Comparison of ENCODE assay signal across 9 mouse cellular contexts in the genomic region with DNA sequence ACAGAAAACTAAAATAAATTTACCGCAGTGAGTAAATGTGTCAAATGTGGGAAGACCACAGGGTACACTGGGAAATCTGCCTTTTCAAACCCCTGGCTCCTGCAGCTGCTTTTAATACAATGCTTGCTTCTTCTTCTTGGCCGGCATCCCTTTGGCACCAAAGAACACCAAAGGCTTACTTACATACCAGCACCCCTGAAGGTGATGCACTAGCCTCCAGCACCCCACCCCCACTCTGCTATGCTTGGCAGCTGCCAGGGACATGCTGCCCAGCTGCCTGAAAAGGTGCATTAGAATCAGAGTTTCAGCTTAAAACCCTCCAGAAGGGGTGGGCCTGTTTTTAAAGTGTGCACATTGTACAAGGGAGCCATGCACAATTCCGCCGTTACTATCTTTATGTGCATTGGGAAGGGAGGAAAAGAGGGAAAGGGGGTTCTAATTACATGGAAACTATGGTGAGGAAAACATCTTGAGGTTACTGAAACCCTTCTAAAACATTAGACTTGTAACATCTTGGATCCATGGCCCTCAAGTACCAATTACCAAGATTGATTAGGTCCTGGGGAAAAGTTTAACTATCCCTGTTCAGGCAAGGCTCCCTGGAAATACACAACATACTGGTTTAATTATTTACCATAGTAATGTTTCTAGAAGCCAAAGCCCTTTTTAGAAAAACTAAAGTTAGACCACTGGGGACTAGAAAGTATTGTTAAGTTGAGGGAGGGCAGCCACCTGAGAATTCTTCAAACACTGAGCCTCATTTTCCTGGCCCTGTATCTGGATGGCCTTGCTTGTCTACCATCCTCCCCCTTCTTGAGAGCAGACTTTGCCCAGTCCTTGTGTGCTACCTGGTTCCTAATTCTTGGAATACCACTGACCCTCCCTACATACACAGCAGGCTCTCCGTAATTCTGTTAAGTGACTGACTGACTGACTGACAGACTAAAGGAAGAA. TPM values are rescaled to one million over a fixed set of nuclear protein-coding genes. Genes with fewer than 3 reads are reported as not detected.
DNase-seq lines count a peak whose midpoint lies in the region; ATAC-seq and TF ChIP-seq lines count a peak whose summit lies in the region.
"Had no signal": no experiment of that assay in that cellular context is flagged by ENCODE, and none has a peak within 500 bp of the region (broad histone marks: within the 10 kb centered on the region; RNA-seq: fewer than 3 reads in every experiment).

No protein-coding gene starts in this region.

- intact Hi-C loops in gastrocnemius, postnatal 14 days (cut with DNase I; ENCODE audit: low total_unique reads), result no loop called here

- no peaks in the 10 kb centered on the region for H3K9me3 ChIP-seq in liver, embryonic 11.5 days (ENCODE audit: control insufficient read depth, low read length)
- no peaks in the 10 kb centered on the region for H3K9me3 ChIP-seq in embryonic facial prominence, embryonic 15.5 days (replicated peaks)
- H3K9me3 ChIP-seq in neural tube, embryonic 15.5 days (replicated peaks), result no peaks in the 10 kb centered on the region

- peak overlapping the region; percentile 91 for H3K27ac ChIP-seq in liver, adult 2 months (replicated peaks; ENCODE audit: insufficient read depth, low read depth, low read length)
- no peak overlapping the region for H3K27ac ChIP-seq in liver, embryonic 11.5 days (ENCODE audit: low read depth, low read length)
- H3K27ac ChIP-seq in embryonic facial prominence, embryonic 15.5 days (replicated peaks), result peak overlapping the region; percentile 23; the same call in 1 of the 2 replicates
- H3K27ac ChIP-seq in neural tube, embryonic 15.5 days (replicated peaks), result no peak overlapping the region

- no peak overlapping the region for H3K4me3 ChIP-seq in liver, adult 2 months (ENCODE audit: insufficient read depth, low read depth, low read length)
- no peak overlapping the region for H3K4me3 ChIP-seq in liver, embryonic 11.5 days (ENCODE audit: low read depth, low read length)
- no peak overlapping the region for H3K4me3 ChIP-seq in embryonic facial prominence, embryonic 15.5 days (replicated peaks)
- no peak overlapping the region for H3K4me3 ChIP-seq in neural tube, embryonic 15.5 days (replicated peaks)

- no peak overlapping the region for H3K9ac ChIP-seq in liver, adult 2 months (ENCODE audit: low read depth, low read length)
- H3K9ac ChIP-seq in liver, embryonic 11.5 days (ENCODE audit: low read depth, low read length), result no peak overlapping the region
- H3K9ac ChIP-seq in embryonic facial prominence, embryonic 15.5 days, result no peak overlapping the region
- H3K9ac ChIP-seq in neural tube, embryonic 15.5 days (replicated peaks), result no peak overlapping the region

- H3K79me2 ChIP-seq in liver, adult 2 months (ENCODE audit: control insufficient read depth, insufficient read depth, low read length), result peaks cover 15% of the 10 kb centered on the region; the same call in 1 of the 2 replicates

- no peak for ATAC-seq in liver, embryonic 11.5 days (replicated peaks; ENCODE audit: low FRiP score)
- ATAC-seq in embryonic facial prominence, embryonic 15.5 days (ENCODE audit: insufficient number of reproducible peaks, low FRiP score, low TSS enrichment, low read depth), result no peak
- ATAC-seq in neural tube, embryonic 15.5 days (ENCODE audit: low FRiP score), result no peak

- DNase-seq in liver, adult 2 months (ENCODE audit: extremely low read depth, low read depth, low spot score), result peak; percentile 72
- no peak for DNase-seq in liver, embryonic 11.5 days (ENCODE audit: low spot score)
- peak; percentile 73 for DNase-seq in kidney, postnatal 10 days
- peak; percentile 66 for DNase-seq in testis, postnatal 10 days (ENCODE audit: low spot score)
- no peak for DNase-seq in retina, embryonic 14.5 days (ENCODE audit: low spot score)
- DNase-seq in gastrocnemius, postnatal 14 days, result no peak

- no peak overlapping the region for H3K4me2 ChIP-seq in liver, embryonic 11.5 days
- H3K4me2 ChIP-seq in embryonic facial prominence, embryonic 15.5 days (replicated peaks), result no peak overlapping the region
- no peak overlapping the region for H3K4me2 ChIP-seq in neural tube, embryonic 15.5 days
- H3K4me2 ChIP-seq: heart, embryonic 11.5 days had no signal

- H3K36me3 ChIP-seq in liver, adult 2 months (ENCODE audit: control insufficient read depth, insufficient read depth, low read length), result no peaks in the 10 kb centered on the region
- no peaks in the 10 kb centered on the region for H3K36me3 ChIP-seq in liver, embryonic 11.5 days (ENCODE audit: control insufficient read depth, insufficient read depth, low read length)
- H3K36me3 ChIP-seq in embryonic facial prominence, embryonic 15.5 days, result no peaks in the 10 kb centered on the region
- no peaks in the 10 kb centered on the region for H3K36me3 ChIP-seq in neural tube, embryonic 15.5 days

- WGBS in liver, adult 2 months, result 51% methylated on average over 5 of the region's 5 CpGs
- 58% methylated on average over 5 of the region's 5 CpGs for WGBS in liver, embryonic 11.5 days
- 37% methylated on average over 5 of the region's 5 CpGs for WGBS in embryonic facial prominence, embryonic 15.5 days
- 43% methylated on average over 5 of the region's 5 CpGs for WGBS in neural tube, embryonic 15.5 days

- no peak for TF ChIP-seq POLR2A in liver, adult 2 months (IDR thresholded peaks at IDR 0.05; ENCODE audit: extremely low read depth, insufficient read depth, low read length)

- no peak for TF ChIP-seq CTCF in liver, adult 2 months (IDR thresholded peaks at IDR 0.05; ENCODE audit: low read depth, low read length)

- H3K4me1 ChIP-seq in liver, adult 2 months (ENCODE audit: control insufficient read depth, insufficient read depth, low read length), result peaks cover 26% of the 10 kb centered on the region
- H3K4me1 ChIP-seq in liver, embryonic 11.5 days (replicated peaks; ENCODE audit: control insufficient read depth, insufficient read depth, low read length), result peaks cover 43% of the 10 kb centered on the region
- peaks cover 27% of the 10 kb centered on the region for H3K4me1 ChIP-seq in embryonic facial prominence, embryonic 15.5 days
- H3K4me1 ChIP-seq in neural tube, embryonic 15.5 days, result peaks cover 38% of the 10 kb centered on the region

- H3K27me3 ChIP-seq in liver, adult 2 months (ENCODE audit: control insufficient read depth, insufficient read depth, low read length), result no peaks in the 10 kb centered on the region
- H3K27me3 ChIP-seq in liver, embryonic 11.5 days (replicated peaks; ENCODE audit: control insufficient read depth, insufficient read depth, low read length), result no peaks in the 10 kb centered on the region
- no peaks in the 10 kb centered on the region for H3K27me3 ChIP-seq in embryonic facial prominence, embryonic 15.5 days
- H3K27me3 ChIP-seq in neural tube, embryonic 15.5 days (replicated peaks), result no peaks in the 10 kb centered on the region

RNA-seq across cellular contexts. Expression of gene Usp3, which starts 3.1 kb away (rescaled TPM):
- total RNA-seq in liver, adult 2 months (2014; rRNA removed), result 37.7 and 41.5 TPM in 2 replicates
- 9.8 and 11.2 TPM in 2 replicates for polyA plus RNA-seq in liver, adult 2 months (2012; rRNA removed)
- 32.8 and 33.1 TPM in 2 replicates for polyA plus RNA-seq in liver, embryonic 11.5 days (2014; fragmentation: Nextera tagmentation; extraction: Ambion mirVana)
- 54.0 and 58.9 TPM in 2 replicates for polyA plus RNA-seq in embryonic facial prominence, embryonic 15.5 days (2015; fragmentation: Nextera tagmentation; extraction: Ambion mirVana)
- polyA plus RNA-seq in neural tube, embryonic 15.5 days (2015; fragmentation: Nextera tagmentation; extraction: Ambion mirVana), result 51.2 and 57.0 TPM in 2 replicates
- 10 to 100 TPM; 18.4 to 18.9 TPM for total RNA-seq in gastrocnemius, postnatal 14 days (2021)

Comparison
In these comparisons a context has a peak if more than half of its experiments do, and no peak if none do; other contexts are left out.
1. DNase-seq: peak in liver, adult 2 months (single experiment), kidney, postnatal 10 days (single experiment) and testis, postnatal 10 days (single experiment); none in liver, embryonic 11.5 days (single experiment), retina, embryonic 14.5 days (single experiment) and gastrocnemius, postnatal 14 days (single experiment).
2. H3K27ac ChIP-seq: peak in liver, adult 2 months (single experiment) and embryonic facial prominence, embryonic 15.5 days (single experiment); none in liver, embryonic 11.5 days (single experiment) and neural tube, embryonic 15.5 days (single experiment).